Mouse (Mus musculus) left cerebral cortex, adult 9 months (tissue): ENCODE measurements around the gene Lrrc26.

ENCODE experiments used
- DNase-seq, 2 experiments: peaks; one replicate each; pipeline ENCODE4 v3.0.0; 2022; ENCODE audit warnings: low spot score in 2 of 2

Gene Lrrc26

GRCm38 (mm10) chr2:25266720-25267119 lies 23.0 kb upstream of the Lrrc26 start:
- peak in 1 of 2 experiments; percentile 76 for DNase-seq

- DNase-seq = no peak
Observed at GRCm38 (mm10) chr2:25267241-25267640, 22.5 kb upstream of the Lrrc26 start.

GRCm38 (mm10) chr2:25267746-25268309 lies 21.9 kb upstream of the Lrrc26 start:
- DNase-seq = no peak

GRCm38 (mm10) chr2:25271827-25272511 lies 17.7 kb upstream of the Lrrc26 start, which contains the start of the genes Ssna1 and Anapc2:
Gene Ssna1 (minus strand): TSS chr2:25272438.
Gene Anapc2 (plus strand): TSS chr2:25272478.
- DNase-seq = peak; percentile 90 to 98

GRCm38 (mm10) chr2:25272515-25272914 lies 17.2 kb upstream of the Lrrc26 start:
- DNase-seq = no peak

GRCm38 (mm10) chr2:25273010-25273409 lies 16.7 kb upstream of the Lrrc26 start:
- DNase-seq = no peak

GRCm38 (mm10) chr2:25278928-25279882 lies 10.5 kb upstream of the Lrrc26 start:
- DNase-seq = peak in 1 of 2 experiments; percentile 86

- no peak for DNase-seq
Observed at GRCm38 (mm10) chr2:25285551-25285950, 4.2 kb upstream of the Lrrc26 start.

GRCm38 (mm10) chr2:25286314-25286713 lies 3.4 kb upstream of the Lrrc26 start:
- DNase-seq = no peak

- DNase-seq = no peak
Observed at GRCm38 (mm10) chr2:25286837-25287636, 2.7 kb upstream of the Lrrc26 start.

- no peak for DNase-seq
Observed at GRCm38 (mm10) chr2:25287927-25288649, 1.6 kb upstream of the Lrrc26 start, which contains the start of gene Tmem210. Gene Tmem210 (plus strand): TSS chr2:25288145.

- DNase-seq = no peak
Observed at GRCm38 (mm10) chr2:25288734-25289345, 875 bp upstream of the Lrrc26 start.

- DNase-seq = peak in 1 of 2 experiments; percentile 70
Observed at GRCm38 (mm10) chr2:25290101-25290815, 543 bp downstream of the Lrrc26 start.

GRCm38 (mm10) chr2:25290816-25291130 lies 1.1 kb downstream of the Lrrc26 start:
- DNase-seq = peak in 1 of 2 experiments; percentile 53

- no peak for DNase-seq
Observed at GRCm38 (mm10) chr2:25291184-25292053, 1.7 kb downstream of the Lrrc26 start.

GRCm38 (mm10) chr2:25292054-25292544 lies 2.4 kb downstream of the Lrrc26 start:
- DNase-seq = peak in 1 of 2 experiments; percentile 57

GRCm38 (mm10) chr2:25292856-25293255 lies 3.1 kb downstream of the Lrrc26 start:
- DNase-seq = peak in 1 of 2 experiments; percentile 64

- DNase-seq = no peak
Observed at GRCm38 (mm10) chr2:25293706-25294105, 4.0 kb downstream of the Lrrc26 start.
